Mouse (Mus musculus) ovary, postnatal 14 days (tissue): ENCODE measurements at regions not wholly inside any gene's neighbourhood (a gene's known extent, or its start where the extent isn't known, plus 50 kb on each side); places are given as distances from the start of the nearest gene placed in this dataset.
"Not testable (repeated sequence)": the region's sequence is repeated elsewhere in the genome, so short reads cannot be mapped to it uniquely, and the experiment has no call there.

ENCODE experiments used
- DNase-seq: peaks from one replicate; pipeline ENCODE4 v3.0.0; 2022; ENCODE audit warnings: low spot score

DNA sequence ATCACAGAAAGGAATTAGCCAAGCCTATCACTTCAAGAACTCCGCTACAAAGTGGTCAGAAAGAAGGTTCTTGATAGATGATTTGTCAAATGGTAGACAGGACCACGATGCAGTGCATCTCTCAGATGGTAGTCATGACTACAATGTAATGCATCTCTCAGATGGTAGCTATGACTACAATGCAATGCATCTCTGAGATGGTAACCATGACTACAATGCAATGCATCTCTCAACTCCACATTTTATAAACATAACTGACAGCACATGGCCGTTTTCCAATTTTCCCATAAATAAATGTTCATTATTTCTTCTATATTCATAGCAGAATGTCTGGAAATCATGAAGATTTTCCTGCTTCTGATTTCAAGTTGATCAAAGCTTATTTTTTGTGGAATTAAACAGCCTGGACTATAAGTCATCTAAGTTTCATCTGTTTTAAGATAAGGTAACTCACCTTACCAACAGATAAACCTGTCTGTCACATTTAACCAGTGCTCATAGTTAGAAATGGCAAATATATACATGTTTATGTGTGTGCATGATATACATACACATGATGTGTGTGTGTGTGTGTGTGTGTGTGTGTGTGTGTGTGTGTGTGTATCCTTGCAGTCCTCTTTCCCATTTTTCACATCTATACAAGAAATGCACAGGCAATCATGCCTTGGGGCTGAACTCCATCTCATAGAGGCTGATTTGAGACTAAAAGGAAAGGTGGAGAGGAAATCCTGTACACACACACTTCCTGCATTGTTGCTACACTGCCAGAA is 122.4 kb downstream of the Phf3 start:
- no peak for DNase-seq

DNA sequence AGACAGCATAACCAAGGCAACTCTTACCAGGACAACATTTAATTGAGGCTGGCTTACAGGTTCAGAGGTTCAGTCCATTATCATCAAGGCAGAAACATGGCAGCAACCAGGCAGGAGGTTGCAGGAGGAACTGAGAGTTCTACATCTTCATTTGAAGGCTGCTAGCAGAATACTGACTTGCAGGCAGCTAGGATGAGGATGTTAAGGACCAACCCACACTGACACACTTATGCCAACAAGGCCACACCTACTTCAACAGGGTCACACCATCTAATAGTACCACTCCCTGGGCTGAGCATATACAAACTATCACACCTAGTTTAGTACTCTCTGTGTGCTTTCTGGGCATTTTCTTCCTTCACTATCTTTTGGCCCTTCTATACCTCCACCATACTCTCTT is 131.8 kb downstream of the Phf3 start:
- no peak for DNase-seq

DNA sequence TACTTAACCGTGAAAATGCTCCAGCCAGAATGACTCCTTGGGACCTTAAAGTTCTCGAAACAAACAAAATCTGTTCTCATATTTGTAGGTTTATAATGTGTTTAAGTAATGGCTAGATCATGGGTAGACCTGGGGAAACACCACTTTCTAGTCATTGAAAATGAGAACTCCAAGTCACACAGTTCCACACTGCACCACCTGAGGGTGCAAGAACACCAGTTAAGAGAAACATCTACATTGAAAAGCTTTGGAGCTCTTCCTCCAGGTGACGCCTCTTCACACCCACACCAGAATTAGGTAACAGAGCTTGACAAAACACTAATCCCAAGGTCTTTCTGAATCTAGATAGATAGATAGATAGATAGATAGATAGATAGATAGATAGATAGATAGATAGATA is 132.9 kb downstream of the Phf3 start:
- DNase-seq: no peak

DNA sequence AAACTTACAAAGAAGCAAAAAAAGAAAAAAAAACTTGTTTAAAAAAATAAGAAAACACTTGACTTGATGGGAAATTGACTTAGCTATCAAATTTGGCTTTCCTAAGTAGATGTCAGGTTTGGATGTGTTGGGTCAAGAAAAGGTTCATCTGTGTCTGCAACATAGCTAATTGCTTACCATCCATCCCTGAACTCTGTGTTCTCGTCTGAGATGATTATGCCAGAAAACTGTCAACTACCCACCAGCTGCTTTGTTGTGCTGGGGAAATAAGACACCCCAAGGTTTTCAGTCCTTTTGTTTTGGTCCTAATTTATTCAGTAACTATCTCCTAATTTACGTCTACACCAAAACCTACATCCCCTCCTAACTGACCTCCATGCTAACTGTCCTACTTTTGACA is 152.2 kb downstream of the Phf3 start:
- no peak for DNase-seq

DNA sequence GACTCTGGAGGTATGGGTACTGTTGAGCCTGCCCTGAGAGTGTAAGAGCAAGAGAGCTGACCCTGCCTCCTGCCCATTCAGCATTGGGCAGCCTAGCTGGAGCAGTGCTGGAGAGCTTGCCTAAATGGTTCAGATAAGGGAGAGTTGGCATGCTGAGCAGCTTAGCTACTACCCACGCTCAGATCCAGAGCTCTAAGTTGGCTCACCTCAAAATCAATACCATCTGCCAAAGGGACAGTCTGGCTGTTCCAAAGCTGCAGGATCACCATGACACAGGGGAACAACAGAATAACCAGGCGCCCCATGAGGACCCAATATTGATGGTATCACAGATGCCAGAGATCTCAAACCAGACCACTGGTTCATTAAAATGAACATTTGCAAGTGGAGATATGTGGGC is 152.9 kb downstream of the Phf3 start:
- no peak for DNase-seq

DNA sequence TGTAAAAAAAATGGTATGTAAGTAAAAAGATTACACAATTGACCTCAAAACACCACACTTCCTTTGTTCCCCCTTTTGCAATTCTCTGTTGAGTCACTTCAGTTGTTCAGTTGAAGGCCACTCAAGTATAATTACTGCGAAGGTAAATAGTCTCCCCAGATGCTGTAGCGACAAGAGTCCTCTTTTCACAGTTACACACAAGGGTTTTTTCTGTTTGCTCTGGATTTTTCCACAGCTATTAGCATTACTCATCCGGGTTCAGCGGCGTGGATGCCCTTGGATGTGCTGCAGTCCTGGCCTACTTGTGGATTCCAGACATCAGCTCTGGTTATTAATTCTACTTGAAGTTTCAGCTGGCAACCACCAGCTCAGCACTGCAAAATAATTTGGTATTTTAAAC is 155.1 kb downstream of the Phf3 start:
- DNase-seq: no peak

DNA sequence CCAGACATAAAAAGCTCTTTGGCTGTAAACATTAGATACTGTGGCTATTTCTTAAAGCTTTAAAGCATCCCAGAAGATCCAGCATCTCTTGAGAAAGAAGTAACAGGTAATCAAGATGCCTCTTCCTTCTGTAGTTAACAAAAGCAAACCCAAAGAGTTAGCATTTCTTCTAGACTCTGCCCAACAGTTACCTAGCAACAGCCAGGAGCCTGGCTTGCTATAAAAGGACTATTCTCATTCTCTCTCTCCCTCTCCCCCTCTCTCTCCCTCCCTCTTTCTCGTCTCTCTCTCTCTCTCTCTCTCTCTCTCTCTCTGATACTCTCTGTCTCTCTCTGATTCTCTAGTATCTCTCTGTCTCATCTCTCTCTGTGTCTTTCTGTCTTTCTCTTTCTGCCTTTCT is 157.4 kb downstream of the Phf3 start:
- no peak for DNase-seq

DNA sequence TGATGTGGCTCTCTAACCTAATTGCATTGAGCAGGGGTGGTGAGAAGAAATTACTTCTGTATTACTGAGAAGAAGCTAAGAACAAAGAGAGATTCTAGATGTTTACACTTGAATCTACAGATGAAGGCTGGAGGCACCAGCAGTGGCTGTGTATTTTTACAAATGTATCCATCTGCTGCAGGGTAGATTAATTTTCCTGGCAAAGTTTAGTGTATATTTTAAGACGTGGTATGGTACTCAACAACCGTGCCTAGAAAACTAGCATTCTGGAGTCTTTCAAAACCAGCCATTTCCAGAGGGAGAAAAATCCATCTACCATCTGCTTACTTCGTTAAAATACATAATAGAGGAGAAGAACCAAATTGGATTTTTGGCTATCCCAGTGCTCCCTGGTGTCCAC is 172.6 kb downstream of the Phf3 start:
- no peak for DNase-seq

DNA sequence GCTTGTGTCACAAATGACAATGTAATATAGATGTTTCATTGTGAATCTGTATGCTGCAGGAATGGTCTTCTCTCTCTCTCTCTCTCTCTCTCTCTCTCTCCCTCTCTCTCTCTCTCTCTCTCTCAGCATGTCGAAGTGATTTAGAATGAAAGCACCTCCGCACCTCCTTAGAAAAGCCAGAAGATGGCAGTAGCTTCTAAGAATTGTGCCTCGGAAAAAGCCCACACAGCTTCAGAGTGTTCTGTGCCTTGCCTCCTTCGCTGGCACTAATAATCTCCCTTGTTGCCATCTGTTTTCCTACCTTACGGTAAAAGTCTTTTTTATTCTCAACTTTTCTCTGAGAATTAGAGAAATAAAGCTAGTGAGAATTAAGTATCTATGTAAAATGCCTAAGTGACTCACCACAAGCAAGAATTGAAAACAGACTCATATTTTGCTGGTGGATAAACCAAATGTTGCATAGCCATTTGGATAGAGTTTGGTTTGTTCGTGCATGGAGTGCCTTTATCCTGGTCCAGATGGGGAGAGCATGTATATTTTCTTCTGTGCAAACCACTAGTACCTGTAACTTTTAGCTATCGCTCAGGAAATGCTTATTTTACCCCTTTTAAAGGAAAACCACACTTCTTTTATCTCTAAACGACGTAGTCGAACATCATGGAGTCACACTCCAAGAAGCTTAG is 173.2 kb downstream of the Phf3 start:
- DNase-seq: no peak

DNA sequence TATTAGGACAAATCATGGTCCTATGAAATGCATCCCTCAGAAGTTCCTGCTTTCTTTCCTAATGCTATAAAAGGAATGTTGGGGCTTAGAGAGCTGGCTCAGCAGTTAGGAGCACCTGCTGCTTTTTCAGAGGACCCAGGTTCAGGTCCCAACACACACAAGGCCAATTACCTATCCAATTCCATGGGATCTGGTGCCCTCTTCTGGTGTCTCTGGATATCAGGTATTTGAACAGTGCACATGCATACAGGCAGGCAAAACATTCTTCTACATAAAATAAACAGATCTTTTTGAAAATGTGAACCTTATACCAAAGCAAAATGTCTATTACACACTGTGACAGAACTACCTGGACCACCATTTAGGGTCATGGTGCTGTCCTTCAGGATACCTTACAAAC is 177.4 kb downstream of the Phf3 start:
- no peak for DNase-seq

DNA sequence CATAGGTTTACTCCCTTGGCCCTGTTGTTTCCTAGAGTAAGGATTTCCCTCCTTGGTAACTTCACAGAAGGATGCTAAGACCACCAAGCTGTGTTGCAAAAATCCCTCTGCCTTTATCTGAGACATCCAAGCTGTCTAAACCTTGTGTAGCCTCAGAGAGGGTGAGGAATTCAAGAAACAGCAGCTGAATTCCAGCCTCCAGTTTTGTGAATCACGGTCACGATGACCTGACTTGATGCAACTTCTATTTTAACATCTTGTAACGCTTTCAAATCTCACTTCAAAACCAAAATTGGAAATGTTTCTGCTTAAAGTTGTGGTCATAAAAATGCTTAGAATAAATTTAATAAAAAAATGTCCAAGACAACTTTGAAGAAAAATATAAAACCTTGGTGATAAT is 188.4 kb downstream of the Phf3 start:
- no peak for DNase-seq

DNA sequence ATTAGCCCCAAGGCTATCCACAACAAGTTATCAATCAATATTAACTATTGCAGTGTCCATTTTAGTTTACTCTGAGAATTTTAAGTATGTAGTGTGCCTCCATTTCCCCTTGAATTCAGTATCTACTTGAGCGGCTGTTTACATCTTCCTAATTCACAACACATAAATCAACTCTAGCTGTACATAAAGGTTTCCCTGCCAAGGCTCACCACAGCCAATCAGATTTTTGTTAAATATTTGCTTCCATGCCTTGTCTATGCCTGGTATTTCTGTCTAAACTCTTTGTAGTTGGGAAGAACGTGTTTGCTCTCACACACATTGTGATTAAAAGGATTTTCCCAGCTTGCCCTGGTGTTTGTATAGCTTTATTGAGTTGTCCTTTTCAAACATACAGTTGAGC is 189.8 kb downstream of the Phf3 start:
- no peak for DNase-seq

DNA sequence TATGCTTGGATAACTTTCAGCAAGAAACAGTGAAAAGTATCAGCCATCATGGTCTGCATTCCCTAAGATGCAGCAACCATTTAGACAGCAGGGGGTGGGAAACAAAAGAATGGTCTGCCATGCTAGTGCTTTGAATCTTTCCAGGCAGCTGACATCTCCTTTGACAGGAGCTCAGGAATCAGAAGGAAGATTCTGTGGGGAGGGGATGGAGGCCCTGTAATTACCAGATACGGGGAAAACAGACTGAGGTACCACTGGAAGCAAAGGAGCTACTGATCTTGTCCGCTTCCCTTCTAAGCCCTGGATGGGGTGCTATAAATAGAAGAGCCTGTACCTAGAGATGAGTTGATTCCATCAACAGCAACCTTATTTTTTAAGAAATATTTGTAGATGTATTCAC is 233.9 kb downstream of the Phf3 start:
- no peak for DNase-seq

DNA sequence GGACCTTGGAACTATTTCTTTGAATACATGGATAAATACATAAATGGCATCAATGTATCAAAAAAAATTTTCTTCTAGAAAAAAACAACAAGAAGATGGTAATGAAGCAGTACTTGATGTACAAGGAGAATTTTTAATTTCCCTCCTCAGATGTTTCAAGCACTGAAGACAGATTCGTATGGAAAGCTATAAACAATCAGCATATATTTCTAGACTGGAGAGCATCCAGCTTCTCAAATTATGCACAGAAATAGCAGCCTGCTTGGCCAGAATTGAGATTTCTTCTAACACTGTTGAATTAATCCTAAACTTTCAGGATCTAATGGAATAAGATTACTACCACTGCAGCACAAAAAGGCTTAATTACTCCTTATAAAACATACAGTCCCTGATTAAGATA is 241.0 kb downstream of the Phf3 start:
- DNase-seq: no peak

DNA sequence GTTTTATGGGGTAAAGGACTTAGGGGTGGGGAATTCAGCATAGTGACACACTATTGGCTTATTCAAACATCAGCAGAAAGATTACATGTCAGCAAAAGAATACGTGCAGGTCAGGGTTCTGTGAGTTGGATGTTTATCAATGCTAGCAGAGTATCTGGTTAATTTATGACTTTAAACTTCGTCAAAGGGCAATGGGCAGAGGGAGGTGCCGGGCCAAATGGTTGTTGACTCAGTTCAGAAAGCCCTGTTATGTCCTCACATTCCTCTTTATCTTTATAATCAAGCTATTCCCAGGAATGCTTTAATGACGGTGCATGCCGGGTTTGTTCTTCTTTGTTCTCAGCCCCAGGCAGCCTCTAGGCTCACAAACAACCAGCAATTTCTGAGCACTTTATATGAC is 245.9 kb downstream of the Phf3 start:
- not testable (repeated sequence) for DNase-seq

DNA sequence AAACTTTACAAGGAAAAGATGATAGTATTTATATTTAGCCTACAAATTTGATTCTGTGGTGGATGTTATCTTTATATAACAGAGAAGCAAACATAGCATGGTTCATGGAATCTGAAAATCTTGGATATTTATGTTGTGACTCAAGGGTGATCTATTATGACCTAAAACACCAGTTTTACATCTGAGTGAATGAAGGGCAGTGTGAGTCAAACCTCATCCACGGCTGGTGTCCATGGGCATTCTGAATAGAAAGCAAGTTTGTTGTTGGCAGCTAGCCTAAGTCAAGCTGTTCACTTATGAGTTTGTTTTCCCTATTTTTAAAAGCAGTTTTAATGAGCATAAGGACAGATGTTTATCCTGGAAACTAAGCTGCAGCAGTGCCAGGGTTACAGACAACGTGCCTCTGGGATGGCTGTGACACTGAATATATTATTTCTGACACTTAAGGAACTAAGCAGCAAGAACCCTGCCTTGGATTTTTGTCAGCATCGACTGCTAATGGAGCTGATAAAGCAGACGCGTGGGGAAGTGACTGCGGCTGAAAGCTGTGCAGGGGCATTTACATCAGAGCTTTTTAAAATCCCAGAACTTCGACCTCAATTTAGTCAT is 278.5 kb downstream of the Phf3 start:
- DNase-seq: peak; percentile 4

DNA sequence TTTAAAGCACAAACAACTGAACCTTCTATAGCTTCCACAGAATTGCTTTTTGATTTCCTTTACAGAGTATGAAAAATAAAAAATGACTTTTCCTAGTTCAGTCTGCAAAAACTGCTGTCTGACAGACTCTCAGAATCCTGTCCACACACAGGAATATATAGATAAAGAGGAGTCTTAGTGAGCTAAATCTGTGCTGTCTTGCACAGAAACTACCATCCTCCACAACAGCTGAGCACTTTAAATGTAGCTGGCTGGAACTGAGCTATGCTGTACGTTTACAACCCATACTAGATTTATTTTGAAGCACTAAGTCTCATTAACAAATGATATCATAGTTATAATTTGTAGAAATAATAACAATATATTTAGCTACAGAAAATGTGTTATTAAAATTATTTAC is 279.7 kb downstream of the Phf3 start:
- DNase-seq: no peak

DNA sequence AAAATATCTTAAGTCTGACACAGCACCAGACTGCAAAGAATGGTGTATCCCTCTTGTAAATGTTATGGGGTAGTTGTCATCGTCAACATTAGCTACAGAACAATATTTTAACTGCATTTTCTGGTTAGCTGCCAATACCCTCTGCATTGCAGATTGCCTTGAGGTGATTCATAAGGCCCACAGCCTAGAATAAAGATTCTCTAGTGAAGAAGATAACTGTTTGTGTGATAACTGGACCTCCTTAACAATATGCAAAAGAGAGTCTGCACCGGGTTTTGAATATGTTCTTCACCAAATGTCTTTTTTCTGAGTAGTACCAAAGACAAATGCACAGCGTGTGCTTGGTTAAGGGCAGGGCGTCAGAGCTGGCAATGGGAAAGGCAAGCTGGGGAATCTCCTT is 283.0 kb downstream of the Phf3 start:
- no peak for DNase-seq

DNA sequence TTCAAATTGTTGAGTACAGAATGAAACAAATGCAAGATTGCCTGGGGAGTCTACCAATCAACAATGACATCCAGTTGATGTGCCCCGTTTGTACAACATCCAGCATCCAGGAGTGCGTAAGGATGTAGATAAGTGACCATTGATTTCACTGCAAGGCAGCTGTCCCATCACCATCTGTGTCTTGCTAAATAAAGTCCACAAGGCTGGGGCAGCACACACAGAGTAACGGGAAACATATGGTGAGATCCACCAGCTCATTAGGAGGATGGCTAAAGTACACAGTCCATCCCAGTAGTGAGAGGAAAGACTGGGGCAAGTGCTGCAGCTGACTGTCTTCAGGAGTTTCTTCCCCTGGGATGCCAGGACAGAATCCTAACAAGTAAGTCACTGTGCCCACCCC is 284.8 kb downstream of the Phf3 start:
- DNase-seq: no peak

DNA sequence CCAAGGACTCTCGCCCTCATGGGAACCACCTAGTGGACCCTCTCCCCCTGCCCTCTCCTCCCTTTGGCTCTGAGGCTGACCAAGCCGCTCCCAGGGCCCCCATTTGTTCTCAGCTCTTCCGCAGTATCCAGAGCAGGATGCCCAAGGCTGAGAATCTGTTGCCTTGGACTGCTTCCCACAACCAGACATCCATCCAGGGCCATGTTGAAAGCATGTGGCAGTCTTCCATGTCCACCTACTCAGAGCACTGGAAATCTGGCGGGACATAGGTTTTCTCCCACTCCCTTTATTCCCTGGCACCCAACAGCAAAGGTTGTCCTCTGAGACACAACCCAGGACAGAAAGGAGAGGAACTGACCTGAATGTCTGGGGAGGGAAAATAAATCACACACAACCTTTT is 285.4 kb downstream of the Phf3 start:
- no peak for DNase-seq

DNA sequence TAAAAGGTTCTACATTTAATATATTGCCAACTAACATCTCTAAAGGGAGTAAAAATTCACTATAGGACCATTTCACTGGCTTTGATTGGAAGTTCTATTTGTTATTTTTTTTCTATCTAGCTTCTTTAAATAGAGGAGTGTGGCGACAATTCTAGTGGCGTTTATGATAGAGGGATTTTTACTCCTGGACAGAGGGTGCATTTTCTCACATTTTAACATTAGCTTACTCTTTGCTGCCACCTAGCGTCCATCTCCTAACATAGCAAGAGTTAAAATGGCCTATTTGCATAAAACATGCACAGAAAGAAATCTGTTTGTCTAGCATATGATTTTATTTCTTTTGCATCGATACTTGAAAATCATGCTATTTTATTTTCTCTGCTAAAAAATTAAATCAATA is 288.9 kb downstream of the Phf3 start:
- DNase-seq: peak; percentile 31

DNA sequence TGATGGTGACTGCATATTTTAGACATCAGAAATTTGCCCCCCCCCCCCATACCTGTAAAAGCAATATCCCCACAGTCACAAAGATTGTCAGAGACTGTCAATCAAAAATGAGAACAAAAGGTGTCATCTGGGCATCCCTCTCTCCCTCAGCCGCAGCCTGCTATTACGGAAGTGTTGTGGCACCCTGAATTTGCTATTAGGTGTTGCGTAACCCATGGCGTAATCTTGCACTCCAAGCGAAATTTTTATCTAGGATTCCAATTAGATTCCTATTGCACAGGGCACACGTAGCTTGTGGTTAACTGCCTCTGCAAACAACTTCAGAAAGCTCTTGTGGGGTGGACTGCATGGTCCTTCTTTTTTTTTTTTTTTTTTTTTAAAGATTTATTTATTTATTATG is 289.9 kb downstream of the Phf3 start:
- no peak for DNase-seq

DNA sequence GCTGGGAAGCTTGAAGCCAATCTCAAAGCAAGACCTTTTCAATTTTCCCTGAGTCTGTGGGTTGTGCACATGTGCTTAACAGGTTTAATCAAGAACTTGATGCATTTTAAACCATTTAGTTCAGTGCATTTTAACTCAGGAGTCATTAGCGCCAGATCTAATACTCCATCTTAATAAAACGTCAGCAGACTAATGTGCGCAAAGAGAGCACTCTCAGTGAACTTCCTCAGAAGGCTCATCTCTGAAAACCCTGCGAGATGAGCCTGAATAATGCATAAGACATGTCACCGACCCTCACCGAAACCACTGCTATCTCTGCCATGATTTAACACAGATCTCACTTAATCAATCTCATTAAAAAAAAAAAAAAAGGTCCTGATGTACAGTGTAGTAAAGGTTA is 309.0 kb downstream of the Phf3 start:
- no peak for DNase-seq

DNA sequence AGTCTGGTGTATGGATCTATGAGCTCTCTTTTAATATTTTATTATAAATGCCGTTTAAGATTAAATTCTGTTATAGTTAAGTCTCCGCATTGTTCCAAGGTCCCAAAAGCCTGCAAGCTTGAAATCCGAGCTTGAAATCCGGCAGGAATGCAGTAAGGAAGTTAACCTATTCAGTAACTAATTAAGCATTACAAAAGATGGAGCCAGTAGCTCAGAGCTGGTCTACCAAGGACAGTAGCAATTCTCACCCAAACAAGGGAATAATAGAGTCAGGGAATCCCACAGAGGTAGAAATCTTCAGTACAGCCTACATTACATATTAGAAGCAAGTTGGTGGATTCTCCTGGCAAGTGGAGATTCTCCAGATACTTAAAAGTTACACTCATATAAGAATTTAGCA is 325.0 kb downstream of the Phf3 start:
- not testable (repeated sequence) for DNase-seq
